Comparison of ENCODE assay signal across 11 mouse cellular contexts in the genomic region with DNA sequence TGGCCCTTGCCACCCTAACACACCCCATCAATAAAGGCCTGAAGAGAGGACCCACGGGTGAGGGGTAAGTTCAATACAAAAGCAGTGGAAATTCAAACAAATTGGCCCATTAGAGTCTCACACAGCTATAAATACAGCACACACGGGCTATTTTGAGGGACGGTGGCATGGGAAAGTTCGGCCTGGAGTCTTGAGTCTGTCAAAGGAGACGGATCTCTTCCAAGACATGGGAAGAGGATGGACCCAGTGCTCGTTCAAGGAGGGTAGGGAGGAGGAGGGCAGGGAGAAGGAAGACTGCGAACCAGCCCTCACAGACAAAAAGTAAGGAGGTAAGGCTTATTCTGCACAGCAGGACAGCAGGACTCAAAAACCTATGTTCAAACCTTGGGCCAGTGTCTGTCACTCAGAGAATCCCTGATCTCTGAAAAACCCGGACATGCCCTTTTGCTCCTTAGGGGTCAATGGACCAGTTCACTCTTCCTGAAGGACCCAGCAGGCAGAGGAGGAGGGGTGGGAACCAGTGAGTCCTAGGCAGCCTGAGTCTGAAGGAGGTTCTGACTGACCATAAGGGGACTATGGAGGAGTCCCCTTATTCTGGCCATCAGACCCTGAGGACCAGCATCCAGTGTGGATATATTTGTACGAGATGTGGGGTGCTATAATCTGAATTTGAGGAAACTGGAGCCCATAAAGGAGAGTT.
DNase-seq lines count a peak whose midpoint lies in the region; ATAC-seq lines count a peak whose summit lies in the region.
"Had no signal": no experiment of that assay in that cellular context is flagged by ENCODE, and none has a peak within 500 bp of the region (broad histone marks: within the 10 kb centered on the region; RNA-seq: fewer than 3 reads in every experiment).

No protein-coding gene starts in this region.

- peak; percentile 91 for DNase-seq in heart, adult 11 months
- DNase-seq in heart, postnatal 14 days: no peak
- no peak for DNase-seq in kidney, postnatal 14 days
- DNase-seq in embryonic facial prominence, embryonic 11.5 days (ENCODE audit: low spot score): no peak
- DNase-seq in retina, postnatal 1 day: no peak
- DNase-seq in adrenal gland, postnatal 25 days: no peak
- DNase-seq: cerebellum, adult 8-10 months; layer of hippocampus, postnatal 36 days had no signal

- no peak for ATAC-seq in kidney, embryonic 16.5 days (ENCODE audit: low FRiP score, low TSS enrichment)
- ATAC-seq in embryonic facial prominence, embryonic 11.5 days (replicated peaks; ENCODE audit: insufficient number of reproducible peaks, low FRiP score, low TSS enrichment, low read depth): no peak
- ATAC-seq in limb, embryonic 12.5 days (ENCODE audit: insufficient number of reproducible peaks, insufficient read depth, low FRiP score, low TSS enrichment, low read depth): 0 out of 2 replicates have a peak, but pooled peaks have one; percentile 50

- no peaks in the 10 kb centered on the region for H3K9me3 ChIP-seq in kidney, embryonic 16.5 days (ENCODE audit: low read length)
- no peaks in the 10 kb centered on the region for H3K9me3 ChIP-seq in embryonic facial prominence, embryonic 11.5 days (replicated peaks; ENCODE audit: control insufficient read depth, low read length)
- H3K9me3 ChIP-seq in limb, embryonic 12.5 days: no peaks in the 10 kb centered on the region

- H3K9ac ChIP-seq in kidney, embryonic 16.5 days (replicated peaks; ENCODE audit: low read length): no peak overlapping the region
- peak overlapping the region; percentile 28 for H3K9ac ChIP-seq in embryonic facial prominence, embryonic 11.5 days (replicated peaks; ENCODE audit: low read length)
- H3K9ac ChIP-seq in limb, embryonic 12.5 days (replicated peaks): no peak overlapping the region
- H3K9ac ChIP-seq: liver, embryonic 14.5 days had no signal

- no peak overlapping the region for H3K4me3 ChIP-seq in kidney, embryonic 16.5 days (ENCODE audit: low read length)
- H3K4me3 ChIP-seq in embryonic facial prominence, embryonic 11.5 days (ENCODE audit: low read depth, low read length): no peak overlapping the region
- no peak overlapping the region for H3K4me3 ChIP-seq in limb, embryonic 12.5 days (replicated peaks)

- H3K27ac ChIP-seq in kidney, embryonic 16.5 days (ENCODE audit: low read length): peak overlapping the region; percentile 72
- H3K27ac ChIP-seq in embryonic facial prominence, embryonic 11.5 days (replicated peaks; ENCODE audit: low read depth, low read length): peak overlapping the region; percentile 59; the same call in 1 of the 2 replicates
- peak overlapping the region; percentile 89 for H3K27ac ChIP-seq in limb, embryonic 12.5 days
- H3K27ac ChIP-seq: liver, embryonic 14.5 days had no signal

- intact Hi-C loops in heart, postnatal 14 days (cut with DNase I): loop anchor here (5.0 kb wide), 1 partner anchor 98 kb away; no protein-coding TSS in a partner anchor

- H3K4me1 ChIP-seq in kidney, embryonic 16.5 days (ENCODE audit: insufficient read depth, low read length): peaks cover 31% of the 10 kb centered on the region
- H3K4me1 ChIP-seq in embryonic facial prominence, embryonic 11.5 days (ENCODE audit: control insufficient read depth, insufficient read depth, low read length): peaks cover 10% of the 10 kb centered on the region
- H3K4me1 ChIP-seq in limb, embryonic 12.5 days (replicated peaks): peaks cover 45% of the 10 kb centered on the region

- no peaks in the 10 kb centered on the region for H3K27me3 ChIP-seq in kidney, embryonic 16.5 days (ENCODE audit: insufficient read depth, low read length)
- no peaks in the 10 kb centered on the region for H3K27me3 ChIP-seq in embryonic facial prominence, embryonic 11.5 days (ENCODE audit: control insufficient read depth, insufficient read depth, low read length)
- no peaks in the 10 kb centered on the region for H3K27me3 ChIP-seq in limb, embryonic 12.5 days

- peak overlapping the region; percentile 11; the same call in 1 of the 2 replicates for H3K4me2 ChIP-seq in kidney, embryonic 16.5 days (replicated peaks; ENCODE audit: low read depth, low read length)
- no peak overlapping the region for H3K4me2 ChIP-seq in embryonic facial prominence, embryonic 11.5 days (ENCODE audit: low read depth, low read length)
- H3K4me2 ChIP-seq in limb, embryonic 12.5 days: peak overlapping the region; percentile 29

- WGBS in kidney, embryonic 16.5 days: 46% methylated on average over 9 of the region's 9 CpGs
- WGBS in embryonic facial prominence, embryonic 11.5 days: 34% methylated on average over 9 of the region's 9 CpGs
- WGBS in limb, embryonic 12.5 days: 27% methylated on average over 9 of the region's 9 CpGs

- H3K36me3 ChIP-seq in kidney, embryonic 16.5 days (ENCODE audit: insufficient read depth, low read length): no peaks in the 10 kb centered on the region
- no peaks in the 10 kb centered on the region for H3K36me3 ChIP-seq in embryonic facial prominence, embryonic 11.5 days (replicated peaks; ENCODE audit: control insufficient read depth, insufficient read depth, low read depth, low read length)
- no peaks in the 10 kb centered on the region for H3K36me3 ChIP-seq in limb, embryonic 12.5 days
